Mouse (Mus musculus): ENCODE measurements around the gene Hrg. TPM values are rescaled to one million over a fixed set of nuclear protein-coding genes. Genes with fewer than 3 reads are reported as not detected.
A peak's percentile ranks its signal among the peaks of the same experiment; 100 is the strongest.
"Not testable (repeated sequence)": the region's sequence is repeated elsewhere in the genome, so short reads cannot be mapped to it uniquely, and the experiment has no call there.

Gene Hrg
- polyA plus RNA-seq, 1 experiment, result 0.22 TPM

DNA sequence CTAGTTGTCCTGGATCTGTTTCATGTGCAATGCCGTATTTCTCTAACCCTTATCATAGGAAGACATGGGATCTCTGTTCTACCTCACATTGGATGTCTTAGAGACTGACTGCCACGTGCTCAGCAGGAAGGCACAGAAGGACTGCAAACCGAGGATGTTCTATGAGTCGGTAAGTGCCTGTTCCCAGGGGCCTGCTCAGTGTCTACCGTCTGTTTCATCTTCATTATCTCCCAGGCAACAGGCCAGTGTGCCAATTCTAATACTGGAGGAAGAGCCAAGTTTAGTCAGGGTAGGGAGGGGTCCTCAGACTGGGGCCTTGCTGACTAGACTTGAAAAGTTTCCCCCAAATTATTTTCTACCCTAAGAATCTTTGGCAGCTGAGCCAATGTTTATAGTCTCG is 21.3 kb upstream of the Hrg start:
- peak; percentile 62 for DNase-seq (ENCODE audit: low read depth)
- TF ChIP-seq POLR2A (IDR thresholded peaks at IDR 0.05; ENCODE audit: borderline replicate concordance, extremely low read depth, insufficient read depth, insufficient read length, poor library complexity, severe bottlenecking) (no peak), CTCF (IDR thresholded peaks at IDR 0.05; ENCODE audit: borderline replicate concordance, extremely low read depth, insufficient read depth, insufficient read length) (no peak)

DNA sequence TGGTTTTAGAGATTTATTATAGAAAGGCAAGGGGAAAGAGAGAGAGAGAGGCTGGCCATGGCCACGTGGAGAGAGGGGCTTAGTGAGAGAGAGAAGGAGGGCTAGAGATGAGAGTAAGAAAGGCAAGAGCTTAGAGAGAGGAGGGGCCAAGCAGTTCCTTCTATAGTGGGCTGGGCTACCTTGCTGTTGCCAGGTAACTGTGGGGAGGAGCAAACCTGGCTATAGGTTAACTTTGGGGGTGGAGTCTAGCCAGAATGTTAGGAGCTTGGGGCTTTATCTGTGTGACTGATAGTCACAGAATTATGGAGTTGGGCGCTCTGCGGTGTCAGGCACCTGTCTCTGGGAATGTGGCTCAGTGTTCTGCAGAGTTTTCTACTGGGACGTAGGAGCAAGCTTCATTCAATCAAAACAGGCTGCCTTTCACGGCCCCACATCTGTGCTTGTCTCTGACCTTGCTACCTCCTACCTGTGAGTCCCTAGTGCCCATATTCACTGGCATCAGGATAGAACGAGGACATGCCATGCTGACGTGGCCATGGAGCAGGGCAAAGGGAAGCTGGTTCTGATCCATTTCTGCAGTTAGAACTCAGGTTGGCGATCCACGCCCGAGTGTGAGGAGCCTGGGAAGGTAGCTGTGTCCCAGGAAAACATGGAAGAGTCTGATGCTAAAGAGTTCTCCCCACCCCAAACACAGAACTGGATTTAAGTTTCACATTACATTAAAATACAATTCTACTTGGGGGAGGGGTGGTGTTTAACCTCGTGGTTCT is 19.3 kb upstream of the Hrg start:
- DNase-seq (ENCODE audit: low read depth), result no peak
- TF ChIP-seq POLR2A (IDR thresholded peaks at IDR 0.05; ENCODE audit: borderline replicate concordance, extremely low read depth, insufficient read depth, insufficient read length, poor library complexity, severe bottlenecking) (no peak), CTCF (IDR thresholded peaks at IDR 0.05; ENCODE audit: borderline replicate concordance, extremely low read depth, insufficient read depth, insufficient read length) (no peak)

GRCm38 (mm10) chr16:22937631-22938030 is 13.2 kb upstream of the Hrg start:
- no peak for DNase-seq (ENCODE audit: low read depth)
- TF ChIP-seq POLR2A (IDR thresholded peaks at IDR 0.05; ENCODE audit: borderline replicate concordance, extremely low read depth, insufficient read depth, insufficient read length, poor library complexity, severe bottlenecking), result no peak
- TF ChIP-seq CTCF (IDR thresholded peaks at IDR 0.05; ENCODE audit: borderline replicate concordance, extremely low read depth, insufficient read depth, insufficient read length), result no peak

- DNase-seq (ENCODE audit: low read depth), result no peak
- TF ChIP-seq CTCF (IDR thresholded peaks at IDR 0.05; ENCODE audit: borderline replicate concordance, extremely low read depth, insufficient read depth, insufficient read length) (no peak), POLR2A (IDR thresholded peaks at IDR 0.05; ENCODE audit: borderline replicate concordance, extremely low read depth, insufficient read depth, insufficient read length, poor library complexity, severe bottlenecking) (no peak)
Measured at GRCm38 (mm10) chr16:22938541-22938940, 12.3 kb upstream of the Hrg start.

DNA sequence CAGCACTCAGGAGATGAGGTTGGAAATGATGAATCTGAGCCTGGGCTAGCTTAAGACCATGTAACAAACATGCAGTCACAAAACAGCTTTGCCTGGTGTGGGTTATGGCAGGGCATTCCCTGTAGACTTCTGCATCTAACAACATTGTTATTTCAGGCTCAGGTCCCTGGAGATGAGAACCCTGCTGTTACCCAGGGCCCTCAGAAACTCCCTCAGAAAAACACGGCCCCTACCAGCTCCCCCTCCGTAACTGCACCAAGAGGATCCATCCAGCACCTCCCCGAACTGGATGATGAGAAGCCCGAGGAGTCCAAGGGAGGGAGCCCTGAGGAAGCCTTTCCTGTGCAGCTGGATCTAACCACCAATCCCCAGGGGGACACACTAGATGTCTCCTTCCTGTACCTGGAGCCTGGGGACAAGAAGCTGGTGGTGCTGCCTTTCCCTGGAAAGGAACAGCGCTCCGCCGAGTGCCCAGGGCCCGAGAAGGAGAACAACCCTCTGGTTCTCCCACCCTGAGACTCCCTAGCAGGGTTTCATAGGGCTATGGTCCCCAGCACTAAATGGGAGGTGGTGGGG is 11.7 kb upstream of the Hrg start:
- no peak for DNase-seq (ENCODE audit: low read depth)
- TF ChIP-seq CTCF (IDR thresholded peaks at IDR 0.05; ENCODE audit: borderline replicate concordance, extremely low read depth, insufficient read depth, insufficient read length) (no peak), POLR2A (IDR thresholded peaks at IDR 0.05; ENCODE audit: borderline replicate concordance, extremely low read depth, insufficient read depth, insufficient read length, poor library complexity, severe bottlenecking) (no peak)

DNA sequence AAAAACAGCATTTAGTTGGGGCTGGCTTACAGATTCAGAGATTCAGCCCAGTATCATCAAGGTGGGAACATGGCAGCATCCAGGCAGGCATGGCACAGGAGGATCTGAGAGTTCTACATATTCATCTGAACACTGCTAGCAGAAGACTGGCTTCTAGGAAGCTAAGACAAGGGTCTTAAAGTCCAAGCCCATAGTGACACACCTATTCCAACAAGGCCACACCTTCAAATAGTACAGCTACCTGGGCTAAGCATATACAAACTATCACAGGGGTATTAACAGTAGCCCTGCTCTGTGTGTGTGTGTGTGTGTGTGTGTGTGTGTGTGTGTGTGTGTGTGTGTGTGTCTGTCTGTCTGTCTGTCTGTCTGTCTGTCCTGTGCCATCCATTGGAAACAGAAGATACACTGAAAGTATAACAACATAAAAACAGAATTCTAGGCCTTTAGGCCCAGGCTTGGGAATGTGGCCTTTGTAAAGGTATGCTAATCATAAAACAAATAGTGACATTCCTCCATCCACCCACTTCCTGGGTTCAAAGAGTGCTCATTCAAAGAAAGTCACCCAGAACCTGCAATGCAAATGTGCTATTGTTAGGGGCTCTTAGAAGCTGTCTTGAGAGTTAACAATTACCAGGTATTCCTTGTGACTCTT is 8.9 kb upstream of the Hrg start:
- DNase-seq (ENCODE audit: low read depth), result not testable (repeated sequence)

- no peak for DNase-seq (ENCODE audit: low read depth)
- no peak for TF ChIP-seq POLR2A (IDR thresholded peaks at IDR 0.05; ENCODE audit: borderline replicate concordance, extremely low read depth, insufficient read depth, insufficient read length, poor library complexity, severe bottlenecking)
- TF ChIP-seq CTCF (IDR thresholded peaks at IDR 0.05; ENCODE audit: borderline replicate concordance, extremely low read depth, insufficient read depth, insufficient read length), result no peak
Measured at GRCm38 (mm10) chr16:22947371-22947770, 3.5 kb upstream of the Hrg start.

GRCm38 (mm10) chr16:22953069-22953468 is 2.2 kb downstream of the Hrg start:
- DNase-seq (ENCODE audit: low read depth), result peak; percentile 8
- TF ChIP-seq CTCF (IDR thresholded peaks at IDR 0.05; ENCODE audit: borderline replicate concordance, extremely low read depth, insufficient read depth, insufficient read length) (0 out of 2 replicates have a peak, but pooled peaks have one; percentile 0), POLR2A (IDR thresholded peaks at IDR 0.05; ENCODE audit: borderline replicate concordance, extremely low read depth, insufficient read depth, insufficient read length, poor library complexity, severe bottlenecking) (no peak)

DNA sequence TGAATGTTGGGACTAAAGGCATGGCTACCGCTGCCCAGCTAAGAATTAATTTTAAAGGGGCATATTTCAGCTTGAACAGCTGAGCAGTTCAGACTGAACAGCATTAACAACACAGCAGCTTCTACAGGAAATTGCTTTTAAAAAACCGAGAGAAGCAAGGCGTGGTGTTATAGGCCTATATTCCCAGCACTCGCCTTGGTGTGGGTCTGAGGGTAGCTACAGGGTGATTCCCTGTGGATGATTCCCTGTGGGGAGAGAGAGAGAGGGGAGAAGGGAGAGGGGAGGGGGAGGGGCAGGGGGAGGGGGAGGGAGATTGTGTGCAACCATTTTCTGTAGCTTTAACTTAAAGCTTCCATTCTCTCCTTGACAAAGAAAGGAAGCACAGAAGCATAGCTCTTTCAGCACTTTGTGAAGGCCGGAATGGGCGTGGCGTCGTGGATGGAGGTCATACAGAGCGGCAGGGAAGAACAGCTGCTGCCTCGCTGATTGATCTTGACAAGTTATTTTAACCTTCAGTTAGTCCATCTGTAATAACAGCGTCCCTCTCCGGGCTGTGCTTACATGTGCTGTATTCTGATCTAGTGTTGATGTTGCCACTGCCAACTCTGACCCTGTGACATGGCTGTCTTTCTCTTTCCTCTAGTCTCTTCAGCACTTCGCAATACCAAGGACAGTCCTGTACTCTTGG is 4.7 kb downstream of the Hrg start:
- no peak for TF ChIP-seq CTCF (IDR thresholded peaks at IDR 0.05; ENCODE audit: borderline replicate concordance, extremely low read depth, insufficient read depth, insufficient read length)
- DNase-seq (ENCODE audit: low read depth), result peak; percentile 69

GRCm38 (mm10) chr16:22956085-22956439 is 5.2 kb downstream of the Hrg start:
- DNase-seq (ENCODE audit: low read depth), result peak; percentile 31
- no peak for TF ChIP-seq CTCF (IDR thresholded peaks at IDR 0.05; ENCODE audit: borderline replicate concordance, extremely low read depth, insufficient read depth, insufficient read length)
- no peak for TF ChIP-seq POLR2A (IDR thresholded peaks at IDR 0.05; ENCODE audit: borderline replicate concordance, extremely low read depth, insufficient read depth, insufficient read length, poor library complexity, severe bottlenecking)

DNA sequence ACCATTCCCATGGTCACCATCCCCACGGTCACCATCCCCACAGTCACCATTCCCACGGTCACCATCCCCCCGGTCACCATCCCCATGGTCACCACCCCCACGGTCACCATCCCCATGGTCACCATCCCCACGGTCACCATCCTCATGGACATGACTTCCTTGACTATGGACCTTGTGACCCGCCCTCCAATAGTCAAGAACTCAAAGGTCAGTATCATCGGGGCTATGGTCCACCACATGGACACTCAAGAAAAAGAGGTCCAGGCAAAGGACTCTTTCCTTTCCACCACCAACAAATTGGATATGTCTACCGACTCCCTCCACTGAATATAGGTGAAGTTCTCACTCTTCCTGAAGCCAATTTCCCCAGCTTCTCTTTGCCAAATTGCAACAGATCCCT is 10.2 kb downstream of the Hrg start:
- TF ChIP-seq POLR2A (IDR thresholded peaks at IDR 0.05; ENCODE audit: borderline replicate concordance, extremely low read depth, insufficient read depth, insufficient read length, poor library complexity, severe bottlenecking) (no peak), CTCF (IDR thresholded peaks at IDR 0.05; ENCODE audit: borderline replicate concordance, extremely low read depth, insufficient read depth, insufficient read length) (no peak)
- no peak for DNase-seq (ENCODE audit: low read depth)
